In genomic region chr5:100846599-100846920, GRCm38 (mm10) we compare ENCODE assay signal across 8 mouse cellular contexts. TPM values are rescaled to one million over a fixed set of nuclear protein-coding genes. Genes with fewer than 3 reads are reported as not detected.
DNase-seq lines count a peak whose midpoint lies in the region; ATAC-seq and TF ChIP-seq lines count a peak whose summit lies in the region.

No protein-coding gene starts in this region.

- H3K4me2 ChIP-seq in limb, embryonic 13.5 days (replicated peaks) = peak overlapping the region; percentile 97
- peak overlapping the region; percentile 97 for H3K4me2 ChIP-seq in stomach, embryonic 14.5 days (replicated peaks; ENCODE audit: low read depth, low read length)

- no peak for TF ChIP-seq CTCF in gastrocnemius, adult 2 months (IDR thresholded peaks at IDR 0.05)

- peak; percentile 49; the same call in 1 of the 2 replicates for ATAC-seq in limb, embryonic 13.5 days (ENCODE audit: low FRiP score, low read depth)
- 0 out of 2 replicates have a peak, but pooled peaks have one; percentile 14 for ATAC-seq in stomach, embryonic 14.5 days (ENCODE audit: insufficient number of reproducible peaks, insufficient read depth, low FRiP score, low read depth)

- no peak for DNase-seq in gastrocnemius, adult 2 months
- no peak for DNase-seq in gastrocnemius, postnatal 10 days
- DNase-seq in right cerebral cortex, postnatal 10 days (ENCODE audit: low spot score in 2 of 2) = peak; percentile 25 to 32
- DNase-seq in right cerebral cortex, adult 18-20 months = no peak
- DNase-seq in cerebellum, postnatal 10 days = no peak
- DNase-seq in gastrocnemius, adult 8-10 months (ENCODE audit: low spot score in 2 of 2) = no peak

- no peaks in the 10 kb centered on the region for H3K36me3 ChIP-seq in limb, embryonic 13.5 days
- H3K36me3 ChIP-seq in stomach, embryonic 14.5 days (ENCODE audit: control insufficient read depth, insufficient read depth, low read length) = no peaks in the 10 kb centered on the region

- under 1% methylated on average over 22 of the region's 22 CpGs for WGBS in limb, embryonic 13.5 days
- WGBS in stomach, embryonic 14.5 days = under 1% methylated on average over 22 of the region's 22 CpGs

- H3K9ac ChIP-seq in limb, embryonic 13.5 days = peak overlapping the region; percentile 70
- H3K9ac ChIP-seq in stomach, embryonic 14.5 days (replicated peaks; ENCODE audit: low read depth, low read length) = peak overlapping the region; percentile 39; the same call in 1 of the 2 replicates

- intact Hi-C loops in gastrocnemius, adult 2 months (cut with DNase I) = no loop called here

- H3K9me3 ChIP-seq in limb, embryonic 13.5 days = peaks cover 11% of the 10 kb centered on the region; the same call in 1 of the 2 replicates
- peaks cover 8% of the 10 kb centered on the region; the same call in 1 of the 2 replicates for H3K9me3 ChIP-seq in stomach, embryonic 14.5 days (ENCODE audit: control insufficient read depth, low read depth, low read length)

- H3K4me1 ChIP-seq in limb, embryonic 13.5 days = peaks cover 24% of the 10 kb centered on the region
- H3K4me1 ChIP-seq in stomach, embryonic 14.5 days (ENCODE audit: control insufficient read depth, insufficient read depth, low read length) = 0 out of 2 replicates have a peak, but pooled peaks cover 4% of the 10 kb centered on the region

- H3K4me3 ChIP-seq in gastrocnemius, adult 2 months = peak overlapping the region; percentile 89
- peak overlapping the region; percentile 66 for H3K4me3 ChIP-seq in limb, embryonic 13.5 days
- peak overlapping the region; percentile 51 for H3K4me3 ChIP-seq in stomach, embryonic 14.5 days (ENCODE audit: low read depth, low read length)

- H3K27me3 ChIP-seq in limb, embryonic 13.5 days = peaks cover 54% of the 10 kb centered on the region
- H3K27me3 ChIP-seq in stomach, embryonic 14.5 days (ENCODE audit: control insufficient read depth, insufficient read depth, low read length) = no peaks in the 10 kb centered on the region

- peak overlapping the region; percentile 88 for H3K27ac ChIP-seq in gastrocnemius, adult 2 months
- no peak overlapping the region for H3K27ac ChIP-seq in limb, embryonic 13.5 days
- H3K27ac ChIP-seq in stomach, embryonic 14.5 days (ENCODE audit: low read length) = no peak overlapping the region

RNA-seq across cellular contexts. Expression of gene Gpat3, which starts 1.0 kb away (rescaled TPM):
- 1 to 10 TPM; 2.7 to 8.2 TPM for total RNA-seq in gastrocnemius, adult 2 months (2021)
- total RNA-seq in gastrocnemius, postnatal 10 days (2021) = 1 to 10 TPM; 2.8 to 4.8 TPM
- polyA plus RNA-seq in limb, embryonic 13.5 days (2015; fragmentation: Nextera tagmentation; extraction: Ambion mirVana) = 2.4 and 3.2 TPM in 2 replicates
- polyA plus RNA-seq in stomach, embryonic 14.5 days (2014; fragmentation: Nextera tagmentation; extraction: Ambion mirVana) = 2.0 and 2.9 TPM in 2 replicates
- total RNA-seq in gastrocnemius, adult 8-10 months (2022) = 1 to 10 TPM; 5.6 to 9.2 (median 6.4) TPM

RNA-seq across cellular contexts. Expression of gene Abraxas1, which starts 25.8 kb away (rescaled TPM):
- 1 to 10 TPM; 4.3 to 4.4 TPM for total RNA-seq in gastrocnemius, adult 2 months (2021)
- 1 to 10 TPM; 7.2 to 8.4 TPM for total RNA-seq in gastrocnemius, postnatal 10 days (2021)
- 35.1 and 36.9 TPM in 2 replicates for polyA plus RNA-seq in limb, embryonic 13.5 days (2015; fragmentation: Nextera tagmentation; extraction: Ambion mirVana)
- polyA plus RNA-seq in stomach, embryonic 14.5 days (2014; fragmentation: Nextera tagmentation; extraction: Ambion mirVana) = 30.3 and 35.1 TPM in 2 replicates
- 1 to 10 TPM; 4.8 to 6.5 (median 5.1) TPM for total RNA-seq in gastrocnemius, adult 8-10 months (2022)

RNA-seq across cellular contexts. Expression of gene Mrps18c, which starts 48.1 kb away (rescaled TPM):
- 10 to 100 TPM; 62.6 to 74.4 TPM for total RNA-seq in gastrocnemius, adult 2 months (2021)
- total RNA-seq in gastrocnemius, postnatal 10 days (2021) = 10 to 100 TPM; 68.3 to 83.5 TPM
- polyA plus RNA-seq in limb, embryonic 13.5 days (2015; fragmentation: Nextera tagmentation; extraction: Ambion mirVana) = 178 and 179 TPM in 2 replicates
- polyA plus RNA-seq in stomach, embryonic 14.5 days (2014; fragmentation: Nextera tagmentation; extraction: Ambion mirVana) = 173 and 176 TPM in 2 replicates
- 10 to 100 TPM; 67.1 to 90.8 (median 78.7) TPM for total RNA-seq in gastrocnemius, adult 8-10 months (2022)

RNA-seq across cellular contexts. Expression of gene Helq, which starts 48.2 kb away (rescaled TPM):
- total RNA-seq in gastrocnemius, adult 2 months (2021) = 1 to 10 TPM; 5.1 to 5.3 TPM
- total RNA-seq in gastrocnemius, postnatal 10 days (2021) = 1 to 10 TPM; 4.5 to 6.0 TPM
- 19.6 and 21.2 TPM in 2 replicates for polyA plus RNA-seq in limb, embryonic 13.5 days (2015; fragmentation: Nextera tagmentation; extraction: Ambion mirVana)
- polyA plus RNA-seq in stomach, embryonic 14.5 days (2014; fragmentation: Nextera tagmentation; extraction: Ambion mirVana) = 21.0 and 22.2 TPM in 2 replicates
- 1 to 10 TPM; 4.6 to 6.7 (median 5.9) TPM for total RNA-seq in gastrocnemius, adult 8-10 months (2022)

Comparison
In these comparisons a context has a peak if more than half of its experiments do, and no peak if none do; other contexts are left out.
1. DNase-seq: peak in right cerebral cortex, postnatal 10 days (2 of 2); none in gastrocnemius, adult 2 months (single experiment), gastrocnemius, postnatal 10 days (single experiment), right cerebral cortex, adult 18-20 months (single experiment), cerebellum, postnatal 10 days (0 of 2) and gastrocnemius, adult 8-10 months (0 of 2).
2. Peak in every context shown above with its lines, with median percentiles within 50 percentile points of each other: H3K4me3 ChIP-seq.